Mouse (Mus musculus) stomach, postnatal 0 days (tissue): ENCODE data around the gene Lrp6.

Experiments
- CTCF ChIP-seq: IDR thresholded peaks from 2 replicates; pipeline ENCODE4 v1.5.1; 2016; ENCODE audit warnings: antibody characterized with exemption, low read depth, mild to moderate bottlenecking, moderate library complexity
- EP300 ChIP-seq: optimal IDR thresholded peaks from 2 replicates; pipeline ENCODE3; 2016; ENCODE audit warnings: antibody characterized with exemption

GRCm38 (mm10) chr6:134559635-134560034 is 7.1 kb downstream of the Lrp6 start:
- TF ChIP-seq CTCF (no peak), EP300 (no peak)
